Mouse (Mus musculus) heart, embryonic 10.5 days (tissue): Measurements from ENCODE around the gene Ddn. TPM values are rescaled to one million over a fixed set of nuclear protein-coding genes. Genes with fewer than 3 reads are reported as not detected.
A peak's percentile ranks its signal among the peaks of the same experiment; 100 is the strongest.

ENCODE experiments used
- DNase-seq: peaks from one replicate; pipeline ENCODE4 v3.0.0-alpha.2; 2017; ENCODE audit warnings: low spot score
- H3K27ac ChIP-seq: fragments of 300-500 bp; sonication (generic); 2 replicates; pipeline ENCODE4 v1.5.1; 2016; ENCODE audit warnings: mild to moderate bottlenecking
- H3K27me3 ChIP-seq: fragments of 300-500 bp; sonication (generic); 2 replicates; pipeline ENCODE4 v1.6.1; 2016; ENCODE audit warnings: mild to moderate bottlenecking; ENCODE audit not compliant: poor library complexity, insufficient read depth, severe bottlenecking
- H3K36me3 ChIP-seq: fragments of 300-500 bp; sonication (generic); 2 replicates; pipeline ENCODE4 v1.6.1; 2016; ENCODE audit warnings: mild to moderate bottlenecking, moderate library complexity
- H3K4me1 ChIP-seq: fragments of 300-500 bp; sonication (generic); 2 replicates; pipeline ENCODE4 v1.6.1; 2016; ENCODE audit warnings: mild to moderate bottlenecking
- H3K4me3 ChIP-seq: fragments of 300-500 bp; sonication (generic); 2 replicates; pipeline ENCODE4 v1.5.1; 2016; ENCODE audit warnings: mild to moderate bottlenecking, moderate library complexity
- H3K9me3 ChIP-seq: fragments of 300-500 bp; sonication (generic); 2 replicates; pipeline ENCODE4 v1.6.1; 2016; ENCODE audit warnings: mild to moderate bottlenecking, moderate library complexity
- WGBS: fragments of 180-500 bp; shearing (Covaris S2); methylation state at CpG from one replicate; pipeline ENCODE4 v1.1.7; 2016; 5-methylcytosine and 5-hydroxymethylcytosine counted together
- polyA plus RNA-seq: library from polyadenylated mRNA; unstranded; fragments of >200 nt; fragmentation: Nextera tagmentation; extraction: Ambion mirVana; gene quantifications from 2 replicates; pipeline ENCODE4 v1.2.1, GENCODE M21; 2016

Ddn gene
- polyA plus RNA-seq, 1 experiment from 2014 or later: not detected

DNA sequence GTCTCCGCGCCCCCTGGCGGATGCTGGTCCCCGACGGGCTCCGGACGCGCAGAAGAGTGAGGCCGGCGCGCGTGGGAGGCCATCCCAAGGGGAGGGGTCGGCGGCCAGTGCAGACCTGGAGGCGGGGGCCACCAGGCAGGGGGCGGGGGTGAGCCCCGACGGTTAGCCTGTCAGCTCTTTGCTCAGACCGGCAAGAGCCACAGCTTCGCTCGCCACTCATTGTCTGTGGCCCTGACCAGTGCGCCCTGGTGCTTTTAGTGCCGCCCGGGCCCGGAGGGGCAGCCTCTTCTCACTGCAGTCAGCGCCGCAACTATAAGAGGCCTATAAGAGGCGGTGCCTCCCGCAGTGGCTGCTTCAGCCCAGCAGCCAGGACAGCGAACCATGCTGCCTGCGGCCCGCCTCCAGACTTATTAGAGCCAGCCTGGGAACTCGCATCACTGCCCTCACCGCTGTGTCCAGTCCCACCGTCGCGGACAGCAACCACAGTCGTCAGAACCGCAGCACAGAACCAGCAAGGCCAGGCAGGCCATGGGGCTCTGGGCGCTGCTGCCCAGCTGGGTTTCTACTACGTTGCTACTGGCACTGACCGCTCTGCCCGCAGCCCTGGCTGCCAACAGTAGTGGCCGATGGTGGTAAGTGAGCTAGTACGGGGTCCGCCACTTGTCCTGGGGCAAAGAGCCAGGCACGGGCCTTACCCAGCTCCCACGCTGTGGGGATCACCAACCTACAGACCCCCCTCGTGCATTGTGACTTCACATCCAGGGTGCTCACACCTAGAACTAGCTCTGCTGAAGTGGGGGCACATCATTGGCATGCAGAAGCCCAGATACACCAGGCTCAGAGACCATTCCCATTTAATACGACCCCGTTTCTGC is 19.4 kb downstream of the Ddn start, which contains the start of gene Wnt1:
TSS of gene Wnt1 (plus strand) at position 197 of the 875 bp plus-strand sequence.
- Histone ChIP-seq H3K9me3 (no peaks in the 10 kb centered on the region), H3K36me3 (no peaks in the 10 kb centered on the region), H3K4me3 (peak within 1 kb of the TSS; percentile 39), H3K4me1 (peaks cover 39% of the 10 kb centered on the region), H3K27ac (no peak within 1 kb of the TSS), H3K27me3 (peaks cover 100% of the 10 kb centered on the region)
- whole genome bisulfite sequencing: 4% methylated on average over 51 of the region's 51 CpGs
- no peak for DNase-seq

DNA sequence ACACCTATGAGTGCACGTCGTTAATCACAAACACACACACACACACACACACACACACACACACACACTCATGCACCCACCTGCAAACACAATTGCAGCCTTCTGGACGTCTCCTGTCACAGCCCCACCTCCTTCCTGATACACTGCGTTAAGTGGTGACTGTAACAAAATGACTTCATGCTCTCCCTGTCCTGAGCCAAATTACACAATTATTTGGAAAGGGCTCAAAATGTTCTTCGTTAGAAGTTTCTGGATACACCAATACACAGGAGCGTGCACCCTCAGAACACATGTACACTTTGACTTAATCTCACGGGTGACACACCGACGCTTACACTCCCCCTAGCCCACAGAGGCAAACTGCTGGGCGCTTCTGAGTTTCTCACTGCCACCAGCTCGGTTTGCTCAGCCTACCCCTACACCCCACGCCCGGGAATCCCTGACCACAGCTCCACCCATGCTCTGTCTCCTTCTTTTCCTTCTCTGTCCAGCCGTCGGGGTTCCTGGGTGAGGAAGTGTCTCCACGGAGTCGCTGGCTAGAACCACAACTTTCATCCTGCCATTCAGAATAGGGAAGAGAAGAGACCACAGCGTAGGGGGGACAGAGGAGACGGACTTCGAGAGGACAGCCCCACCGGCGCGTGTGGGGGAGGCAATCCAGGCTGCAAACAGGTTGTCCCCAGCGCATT is 20.2 kb downstream of the Ddn start:
- WGBS: 11% methylated on average over 24 of the region's 24 CpGs
- Histone ChIP-seq H3K36me3 (no peaks in the 10 kb centered on the region), H3K27ac (no peak overlapping the region), H3K9me3 (no peaks in the 10 kb centered on the region), H3K27me3 (peaks cover 98% of the 10 kb centered on the region), H3K4me3 (peak overlapping the region; percentile 36), H3K4me1 (peaks cover 39% of the 10 kb centered on the region)
- no peak for DNase-seq

DNA sequence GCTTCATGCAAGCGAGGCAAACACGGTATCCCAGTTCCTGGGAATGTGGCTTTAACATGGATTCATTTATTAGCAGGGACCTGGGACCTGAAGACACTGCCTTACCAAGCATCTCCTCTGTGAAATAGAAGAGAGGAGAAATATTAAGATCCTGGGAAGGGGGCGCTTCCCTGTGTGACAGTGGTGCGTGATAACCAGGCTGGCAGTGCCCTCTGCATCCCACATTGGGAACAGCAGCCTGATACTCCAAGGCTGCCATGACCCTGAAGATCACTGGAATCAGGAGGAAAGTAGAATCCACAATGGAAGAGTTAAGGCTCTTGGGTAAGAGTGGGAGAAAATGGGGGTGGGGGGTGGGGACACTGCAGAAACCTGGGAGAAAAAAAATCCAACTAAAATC is 21.4 kb downstream of the Ddn start:
- no peak overlapping the region for H3K27ac ChIP-seq
- no peaks in the 10 kb centered on the region for H3K36me3 ChIP-seq
- peaks cover 90% of the 10 kb centered on the region for H3K27me3 ChIP-seq
- H3K9me3 ChIP-seq: no peaks in the 10 kb centered on the region
- H3K4me3 ChIP-seq: no peak overlapping the region
- 31% methylated on average over 4 of the region's 4 CpGs for WGBS
- peaks cover 34% of the 10 kb centered on the region for H3K4me1 ChIP-seq
- DNase-seq: no peak

DNA sequence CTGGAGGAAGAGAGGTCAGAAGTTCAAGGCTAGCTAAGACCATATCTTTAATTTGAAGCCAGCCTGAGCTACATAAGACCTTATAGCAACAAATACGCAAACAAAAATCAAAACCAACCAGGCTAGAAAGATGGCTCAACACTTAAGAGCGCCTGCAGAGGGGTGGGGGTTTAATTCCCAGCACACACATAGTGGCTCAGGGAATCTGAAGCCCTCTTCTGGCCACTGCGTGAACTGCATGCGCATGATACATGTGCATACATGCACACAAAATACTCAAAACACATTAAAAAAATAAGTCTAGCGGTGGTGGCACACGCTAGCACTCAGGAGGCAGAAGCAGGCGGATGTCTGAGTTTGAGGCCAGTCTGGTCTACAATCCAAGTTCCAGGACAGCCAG is 23.5 kb downstream of the Ddn start:
- Histone ChIP-seq H3K4me1 (peaks cover 13% of the 10 kb centered on the region), H3K27me3 (peaks cover 90% of the 10 kb centered on the region), H3K9me3 (no peaks in the 10 kb centered on the region), H3K27ac (no peak overlapping the region), H3K36me3 (no peaks in the 10 kb centered on the region), H3K4me3 (no peak overlapping the region)
- WGBS: 27% methylated on average over 7 of the region's 7 CpGs
- no peak for DNase-seq

DNA sequence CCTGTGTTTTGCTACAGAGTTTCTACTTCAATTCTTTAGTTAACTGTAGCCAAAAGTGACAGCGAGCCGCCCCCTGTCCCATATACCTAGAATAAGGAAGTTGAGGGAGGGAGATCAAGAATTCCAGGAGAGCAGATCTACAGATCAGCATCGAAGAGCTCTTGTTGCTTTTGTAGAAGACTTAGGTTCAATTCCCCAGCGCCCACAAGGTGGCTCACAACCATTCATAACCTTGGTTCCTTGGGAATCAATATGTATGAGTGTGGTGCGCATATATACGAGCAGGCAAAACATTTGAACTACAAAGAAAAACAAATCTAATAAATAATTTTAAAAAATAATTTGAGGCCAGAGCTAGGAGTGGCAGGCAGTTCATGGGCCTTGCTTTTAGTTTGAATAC is 28.1 kb downstream of the Ddn start:
- no peaks in the 10 kb centered on the region for H3K36me3 ChIP-seq
- no peak overlapping the region for H3K27ac ChIP-seq
- DNase-seq: no peak
- peaks cover 41% of the 10 kb centered on the region for H3K4me1 ChIP-seq
- 26% methylated on average over 6 of the region's 6 CpGs for WGBS
- peaks cover 90% of the 10 kb centered on the region for H3K27me3 ChIP-seq
- H3K9me3 ChIP-seq: no peaks in the 10 kb centered on the region
- no peak overlapping the region for H3K4me3 ChIP-seq

DNA sequence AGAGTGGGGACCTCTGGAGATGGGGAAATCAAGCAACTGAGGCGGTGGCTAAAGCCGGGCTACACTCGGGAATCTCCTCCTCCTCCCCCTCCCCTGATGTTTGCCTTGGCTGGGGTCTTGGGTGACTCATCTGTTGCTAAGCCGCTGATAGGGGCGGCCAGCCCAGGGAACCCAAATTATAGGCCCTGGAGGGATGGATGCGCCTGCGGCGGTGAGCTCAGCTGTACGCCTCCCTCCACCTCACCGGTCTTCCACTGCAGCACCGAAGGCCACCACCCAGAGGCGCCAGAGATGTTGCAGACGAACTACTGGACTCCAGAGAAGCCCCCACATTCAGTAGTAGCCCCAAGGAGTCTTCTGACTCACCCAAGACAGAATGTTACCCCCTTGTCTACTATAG is 28.7 kb downstream of the Ddn start:
- Histone ChIP-seq H3K4me1 (peaks cover 45% of the 10 kb centered on the region), H3K9me3 (no peaks in the 10 kb centered on the region), H3K27me3 (peaks cover 90% of the 10 kb centered on the region), H3K36me3 (no peaks in the 10 kb centered on the region), H3K4me3 (peak overlapping the region; percentile 16; the same call in 1 of the 2 replicates), H3K27ac (no peak overlapping the region)
- DNase-seq: no peak
- 2% methylated on average over 13 of the region's 13 CpGs for WGBS

DNA sequence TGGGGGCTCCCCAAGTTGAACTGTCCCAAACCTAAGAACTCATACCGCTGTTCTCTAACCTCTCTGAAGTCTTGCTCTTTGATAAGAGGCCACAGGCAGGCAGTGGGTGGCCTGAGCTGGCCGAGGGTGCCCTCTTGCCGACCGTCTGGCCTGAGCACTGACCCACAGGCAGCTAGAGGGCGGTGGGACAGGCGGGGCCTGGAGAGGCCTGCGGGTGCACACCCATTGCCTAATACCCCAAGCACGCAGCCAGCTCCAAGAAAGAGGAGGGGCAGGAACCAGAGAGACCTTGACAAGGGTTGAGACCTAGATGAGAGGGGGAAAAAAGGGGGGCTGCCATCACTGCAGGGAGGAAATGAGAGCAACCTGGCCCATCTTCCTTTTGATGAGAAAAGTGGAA is 29.2 kb downstream of the Ddn start:
- Histone ChIP-seq H3K4me1 (peaks cover 45% of the 10 kb centered on the region), H3K27ac (no peak overlapping the region), H3K9me3 (no peaks in the 10 kb centered on the region), H3K27me3 (peaks cover 90% of the 10 kb centered on the region), H3K4me3 (peak overlapping the region; percentile 16; the same call in 1 of the 2 replicates), H3K36me3 (no peaks in the 10 kb centered on the region)
- WGBS: 4% methylated on average over 8 of the region's 8 CpGs
- no peak for DNase-seq

DNA sequence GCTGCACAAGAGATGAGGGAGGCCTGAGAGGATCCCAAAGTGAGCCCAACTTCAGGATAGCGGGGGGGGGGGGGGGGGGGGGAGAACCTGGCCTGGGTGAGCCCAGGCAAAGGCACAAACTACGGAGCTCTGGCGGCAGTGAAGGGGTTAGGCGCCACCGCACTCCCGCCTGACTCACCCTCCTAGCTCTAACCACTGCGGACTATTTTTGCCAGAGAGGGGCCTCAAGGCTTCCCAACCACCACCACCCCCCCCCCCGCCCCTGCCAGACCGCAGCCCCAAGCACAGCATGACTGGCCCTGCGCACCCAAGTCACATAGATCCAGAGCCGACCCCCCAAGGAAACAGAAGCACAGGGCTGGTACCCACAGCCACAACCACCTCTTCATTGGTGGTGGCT is 30.5 kb downstream of the Ddn start:
- WGBS: 4% methylated on average over 11 of the region's 11 CpGs
- no peak overlapping the region; the same call in 1 of the 2 replicates for H3K27ac ChIP-seq
- H3K4me3 ChIP-seq: peak overlapping the region; percentile 50
- no peaks in the 10 kb centered on the region for H3K9me3 ChIP-seq
- H3K4me1 ChIP-seq: peaks cover 48% of the 10 kb centered on the region
- H3K27me3 ChIP-seq: peaks cover 93% of the 10 kb centered on the region
- H3K36me3 ChIP-seq: no peaks in the 10 kb centered on the region
- DNase-seq: no peak

DNA sequence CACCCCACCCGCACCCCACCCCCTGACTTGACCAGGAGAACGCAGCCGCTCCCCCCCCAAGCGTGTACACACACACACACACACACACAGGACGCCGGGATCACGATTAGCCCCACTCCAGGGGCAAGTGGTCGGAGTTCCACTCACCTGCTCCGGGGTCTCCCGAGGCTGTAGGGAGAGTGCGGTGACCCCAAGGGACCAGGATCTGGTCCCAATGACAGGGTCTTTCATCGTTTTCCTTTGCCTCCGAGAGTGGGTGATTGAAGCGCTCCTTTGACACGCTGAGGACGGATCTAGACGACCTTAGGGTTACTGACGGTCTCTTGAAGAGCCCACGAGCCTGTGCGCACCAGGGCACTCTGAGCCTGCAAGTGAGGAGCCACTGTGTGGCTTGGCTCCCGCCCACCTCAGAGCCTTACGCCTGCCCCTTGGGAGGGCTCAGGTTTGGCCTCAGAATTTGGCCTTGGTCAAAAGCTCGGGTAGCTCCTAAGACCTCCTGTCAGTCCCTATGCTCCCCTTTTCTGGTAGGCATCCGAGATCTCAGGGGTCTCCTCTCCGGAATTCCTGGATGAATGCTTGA is 31.0 kb downstream of the Ddn start:
- H3K9me3 ChIP-seq: no peaks in the 10 kb centered on the region
- WGBS: 1% methylated on average over 25 of the region's 25 CpGs
- H3K27me3 ChIP-seq: peaks cover 98% of the 10 kb centered on the region
- H3K27ac ChIP-seq: no peak overlapping the region
- no peak for DNase-seq
- peaks cover 48% of the 10 kb centered on the region for H3K4me1 ChIP-seq
- H3K36me3 ChIP-seq: no peaks in the 10 kb centered on the region
- peak overlapping the region; percentile 50 for H3K4me3 ChIP-seq

DNA sequence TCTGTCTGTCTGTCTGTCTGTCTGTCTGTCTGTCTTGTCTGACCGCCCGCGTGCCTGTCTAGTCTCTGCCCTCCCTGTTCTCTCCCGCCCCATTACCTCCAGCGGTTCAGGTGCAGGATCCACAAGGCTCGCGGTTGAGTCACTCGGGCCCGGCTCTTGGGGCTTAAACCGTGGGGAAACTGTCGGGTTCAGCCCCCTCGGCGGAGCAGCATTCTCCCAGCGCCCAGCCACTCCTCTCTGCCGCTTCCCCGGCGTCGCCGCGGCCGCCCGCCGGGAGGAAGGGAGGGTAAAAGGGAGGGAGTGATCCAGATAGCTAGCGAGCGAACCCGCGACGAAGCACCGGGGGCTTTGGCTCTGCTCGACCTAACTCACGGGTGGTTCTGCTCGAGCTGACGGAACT is 31.5 kb downstream of the Ddn start, which contains the start of gene Wnt10b:
TSS of gene Wnt10b (minus strand) at position 389 of the 400 bp plus-strand sequence.
- Histone ChIP-seq H3K4me1 (peaks cover 52% of the 10 kb centered on the region), H3K9me3 (no peaks in the 10 kb centered on the region), H3K36me3 (no peaks in the 10 kb centered on the region), H3K27ac (no peak within 1 kb of the TSS; the same call in 1 of the 2 replicates), H3K4me3 (peak within 1 kb of the TSS; percentile 50), H3K27me3 (peaks cover 100% of the 10 kb centered on the region)
- DNase-seq: no peak
- 2% methylated on average over 33 of the region's 33 CpGs for WGBS

DNA sequence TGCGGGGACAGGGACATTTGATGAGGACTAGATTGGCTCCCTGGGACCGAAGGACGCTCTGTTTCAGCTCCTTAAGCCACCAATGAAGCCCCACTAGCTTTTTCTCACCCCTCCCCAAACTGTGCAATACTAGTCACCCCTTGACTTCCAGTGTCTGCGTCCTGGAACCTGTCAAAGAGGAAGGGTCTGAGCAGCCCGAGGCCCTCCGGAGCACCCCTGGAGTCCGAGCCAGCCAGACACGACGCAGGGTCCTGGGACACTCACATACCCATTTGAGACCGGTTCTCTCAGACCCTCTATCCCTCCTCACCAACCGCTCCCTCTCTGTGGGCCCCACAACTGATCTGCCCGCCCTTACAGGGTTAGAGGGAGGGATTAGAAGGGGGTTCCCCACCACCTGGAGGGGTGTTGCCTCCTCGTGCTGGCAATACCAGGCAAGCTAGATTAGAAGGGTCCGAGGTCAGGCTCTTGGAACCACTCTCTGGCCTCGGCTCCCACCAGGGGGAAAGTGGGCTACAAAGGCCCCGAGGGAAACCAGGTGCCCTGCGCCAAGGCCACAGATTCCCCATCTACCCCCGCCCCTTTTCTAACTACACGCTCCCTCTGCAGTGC is 32.2 kb downstream of the Ddn start:
- Histone ChIP-seq H3K27me3 (peaks cover 100% of the 10 kb centered on the region), H3K4me3 (peak overlapping the region; percentile 50), H3K9me3 (no peaks in the 10 kb centered on the region), H3K27ac (no peak overlapping the region), H3K4me1 (peaks cover 59% of the 10 kb centered on the region), H3K36me3 (no peaks in the 10 kb centered on the region)
- DNase-seq: no peak
- WGBS: 1% methylated on average over 19 of the region's 19 CpGs

DNA sequence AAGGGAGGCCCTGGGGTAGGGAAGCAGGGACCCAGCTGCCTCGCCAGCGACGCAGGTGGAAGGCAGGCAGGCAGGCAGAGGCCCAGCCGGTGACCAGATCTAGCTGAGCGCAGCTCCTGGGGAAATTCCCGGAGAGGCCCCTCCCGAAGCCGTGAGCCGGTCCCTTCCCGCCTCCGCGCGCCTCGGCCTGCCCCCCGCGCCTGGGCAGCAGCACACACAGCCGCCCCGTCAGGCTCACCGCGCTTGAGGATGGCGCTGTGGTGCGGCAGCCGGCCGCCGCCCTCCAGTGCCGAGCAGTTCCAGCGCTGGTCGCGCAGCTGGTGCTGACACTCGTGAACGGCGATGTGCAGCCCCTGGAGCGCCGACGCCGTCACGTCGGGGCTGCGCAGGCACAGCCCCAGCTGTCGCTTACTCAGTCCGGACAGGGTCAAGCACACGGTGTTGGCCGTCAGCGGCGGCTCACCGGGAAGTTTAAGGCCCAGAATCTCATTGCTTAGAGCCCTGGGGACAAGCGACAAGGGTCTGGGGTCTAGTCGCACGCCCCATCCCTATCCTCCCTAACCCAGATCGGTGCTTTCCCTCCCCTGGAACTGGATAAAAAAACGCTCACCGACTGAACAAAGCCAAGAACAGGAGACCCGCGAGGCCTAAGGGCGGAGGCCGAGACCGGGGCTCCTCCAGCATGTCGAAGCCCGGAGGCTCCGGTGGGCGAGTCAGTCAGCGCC is 32.8 kb downstream of the Ddn start:
- WGBS: under 1% methylated on average over 62 of the region's 62 CpGs

More for the DNA sequence above, 32.8 kb downstream of the Ddn start:
- H3K4me3 ChIP-seq: peak overlapping the region; percentile 50
- no peaks in the 10 kb centered on the region for H3K9me3 ChIP-seq
- no peak overlapping the region for H3K27ac ChIP-seq
- H3K4me1 ChIP-seq: peaks cover 62% of the 10 kb centered on the region
- no peak for DNase-seq
- H3K36me3 ChIP-seq: no peaks in the 10 kb centered on the region
- H3K27me3 ChIP-seq: peaks cover 100% of the 10 kb centered on the region
